Comparison of ENCODE assay signal across 27 mouse cellular contexts in the genomic region with DNA sequence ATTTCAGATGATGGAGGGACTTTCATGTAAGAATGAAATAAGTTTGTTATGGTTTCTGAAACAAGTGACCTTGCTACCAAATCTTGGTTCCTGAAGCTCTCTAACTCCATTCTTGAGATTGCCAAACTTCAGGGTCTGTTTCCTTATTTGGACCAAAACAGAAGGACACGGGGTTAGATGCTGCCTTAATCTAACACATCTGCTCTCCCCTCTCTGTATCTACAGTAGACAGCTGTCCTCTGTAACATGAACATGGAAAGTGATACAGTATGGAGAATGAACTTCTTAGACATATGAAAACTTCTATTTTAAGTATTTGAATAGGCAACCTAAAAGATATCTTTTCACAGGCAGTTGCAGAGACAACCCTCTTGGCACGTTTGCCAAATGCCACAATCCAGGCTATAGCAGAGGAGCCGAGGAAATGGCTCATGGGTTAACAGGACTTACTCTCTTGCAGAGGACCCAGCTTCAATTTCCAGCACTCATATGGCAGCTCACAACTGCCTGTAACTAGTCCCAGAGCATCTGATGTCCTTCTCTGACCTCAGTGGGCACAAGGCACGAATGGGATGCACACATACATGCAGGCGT.
"Had no signal": no experiment of that assay in that cellular context is flagged by ENCODE, and none has a peak within 500 bp of the region (broad histone marks: within the 10 kb centered on the region; RNA-seq: fewer than 3 reads in every experiment).

No protein-coding gene starts in this region.

- H3K36me3 ChIP-seq: heart, embryonic 10.5 days; heart, embryonic 12.5 days; hindbrain, embryonic 13.5 days; hindbrain, embryonic 15.5 days; kidney, embryonic 15.5 days; limb, embryonic 12.5 days; liver, embryonic 13.5 days; liver, embryonic 15.5 days had no signal

- H3K4me1 ChIP-seq: liver, embryonic 13.5 days had no signal

- H3K4me3 ChIP-seq: gastrocnemius, adult 2 months; heart, embryonic 10.5 days; heart, embryonic 12.5 days; hindbrain, embryonic 13.5 days; hindbrain, embryonic 15.5 days; kidney, embryonic 15.5 days; layer of hippocampus, adult 2 months; limb, embryonic 12.5 days; liver, embryonic 13.5 days; liver, embryonic 15.5 days had no signal

- H3K27me3 ChIP-seq: heart, embryonic 12.5 days; hindbrain, embryonic 13.5 days; hindbrain, embryonic 15.5 days; kidney, embryonic 15.5 days; limb, embryonic 12.5 days; liver, embryonic 13.5 days; liver, embryonic 15.5 days had no signal

- H3K27ac ChIP-seq: gastrocnemius, adult 2 months; hindbrain, embryonic 13.5 days; hindbrain, embryonic 15.5 days; hindbrain, postnatal 0 days; kidney, embryonic 15.5 days; layer of hippocampus, adult 2 months; limb, embryonic 12.5 days; liver, embryonic 13.5 days; liver, embryonic 15.5 days had no signal

- H3K9me3 ChIP-seq: heart, embryonic 10.5 days; heart, embryonic 12.5 days; hindbrain, embryonic 13.5 days; hindbrain, embryonic 15.5 days; kidney, embryonic 15.5 days; limb, embryonic 12.5 days; liver, embryonic 13.5 days; liver, embryonic 15.5 days had no signal

- ATAC-seq: hindbrain, postnatal 0 days; intestine, postnatal 0 days; liver, postnatal 0 days had no signal

- DNase-seq: gastrocnemius, adult 2 months; gastrocnemius, postnatal 10 days; gastrocnemius, postnatal 25 days; heart, adult 18-20 months; heart, postnatal 10 days; heart, postnatal 36 days; kidney, adult 18-20 months; kidney, adult 9 months; kidney, postnatal 10 days; kidney, postnatal 25 days; layer of hippocampus, adult 9-11 months; layer of hippocampus, postnatal 36 days; left cerebral cortex, postnatal 4 days; liver; liver, embryonic 13.5 days; liver, postnatal 0 days had no signal

- H3K9ac ChIP-seq: heart, embryonic 12.5 days; hindbrain, embryonic 13.5 days; hindbrain, embryonic 15.5 days; kidney, embryonic 15.5 days; limb, embryonic 12.5 days; liver, embryonic 13.5 days; liver, embryonic 15.5 days; liver, postnatal 0 days had no signal

- H3K4me2 ChIP-seq: heart, embryonic 12.5 days; hindbrain, embryonic 13.5 days; hindbrain, embryonic 15.5 days; kidney, embryonic 15.5 days; limb, embryonic 12.5 days; liver, embryonic 11.5 days; liver, embryonic 13.5 days; liver, embryonic 15.5 days had no signal
